Mouse (Mus musculus) neural tube, embryonic 15.5 days (tissue): ENCODE measurements at regions not wholly inside any gene's neighbourhood (a gene's known extent, or its start where the extent isn't known, plus 50 kb on each side); places are given as distances from the start of the nearest gene placed in this dataset.

ENCODE experiments used
- ATAC-seq: fragments of 200-750 bp; cut with Nextera tagmentation; 2 replicates; pipeline ENCODE4 v1.8.0; 2017; ENCODE audit warnings: mild to moderate bottlenecking, moderate TSS enrichment, moderate library complexity; ENCODE audit not compliant: low FRiP score
- H3K27ac ChIP-seq: fragments of 300-500 bp; sonication (generic); replicated peaks from 2 replicates; pipeline ENCODE4 v1.5.1; 2015; ENCODE audit warnings: mild to moderate bottlenecking, inconsistent platforms
- H3K27me3 ChIP-seq: fragments of 300-500 bp; sonication (generic); replicated peaks from 2 replicates; pipeline ENCODE4 v1.6.1; 2015; ENCODE audit warnings: inconsistent platforms
- H3K36me3 ChIP-seq: fragments of 300-500 bp; sonication (generic); 2 replicates; pipeline ENCODE4 v1.6.1; 2015; ENCODE audit warnings: inconsistent platforms
- H3K4me1 ChIP-seq: fragments of 300-500 bp; sonication (generic); 2 replicates; pipeline ENCODE4 v1.6.1; 2015; ENCODE audit warnings: inconsistent platforms
- H3K4me2 ChIP-seq: fragments of 300-500 bp; sonication (generic); 2 replicates; pipeline ENCODE4 v1.6.1; 2015; ENCODE audit warnings: inconsistent platforms, mild to moderate bottlenecking, moderate library complexity
- H3K4me3 ChIP-seq: fragments of 300-500 bp; sonication (generic); replicated peaks from 2 replicates; pipeline ENCODE4 v1.5.1; 2015; ENCODE audit warnings: mild to moderate bottlenecking, inconsistent platforms
- H3K9ac ChIP-seq: fragments of 300-500 bp; sonication (generic); replicated peaks from 2 replicates; pipeline ENCODE4 v1.6.1; 2015; ENCODE audit warnings: mild to moderate bottlenecking, inconsistent platforms
- H3K9me3 ChIP-seq: fragments of 300-500 bp; sonication (generic); replicated peaks from 2 replicates; pipeline ENCODE4 v1.6.1; 2016; ENCODE audit warnings: inconsistent platforms
- WGBS: fragments of 180-500 bp; shearing (Covaris S2); methylation state at CpG from one replicate; pipeline ENCODE4 v1.1.7; 2015; ENCODE audit warnings: mixed read lengths; 5-methylcytosine and 5-hydroxymethylcytosine counted together

- Histone ChIP-seq H3K4me1 (no peaks in the 10 kb centered on the region), H3K9me3 (0 out of 2 replicates have a peak, but pooled peaks cover 3% of the 10 kb centered on the region), H3K36me3 (no peaks in the 10 kb centered on the region), H3K4me3 (no peak overlapping the region), H3K27me3 (no peaks in the 10 kb centered on the region), H3K9ac (no peak overlapping the region), H3K4me2 (no peak overlapping the region), H3K27ac (no peak overlapping the region)
- no peak for ATAC-seq
- WGBS, result 68% methylated on average over 6 of the region's 6 CpGs
Observed at GRCm38 (mm10) chr17:45341573-45341972, 92.0 kb downstream of the Cdc5l start.

DNA sequence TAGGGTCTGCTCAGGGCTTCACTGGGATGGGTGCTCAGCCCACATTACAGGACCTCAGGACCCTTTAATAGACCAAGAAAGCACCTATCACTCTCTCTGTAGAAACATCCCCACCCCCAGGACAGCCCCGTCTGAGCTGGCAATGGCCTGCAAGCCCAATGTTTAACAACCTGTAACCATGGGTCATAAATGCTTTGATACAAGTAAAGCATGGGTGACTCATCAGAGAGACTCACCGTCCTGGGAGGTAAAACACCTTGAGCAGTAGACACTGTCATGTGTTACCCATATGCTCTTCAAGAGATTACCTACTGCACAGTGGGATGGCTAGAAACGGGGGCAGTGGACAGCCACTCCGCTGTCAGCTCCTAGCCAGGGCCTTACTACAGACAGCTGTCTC lies 92.7 kb downstream of the Cdc5l start:
- H3K27me3 ChIP-seq, result no peaks in the 10 kb centered on the region
- H3K27ac ChIP-seq, result no peak overlapping the region
- no peaks in the 10 kb centered on the region for H3K36me3 ChIP-seq
- H3K4me2 ChIP-seq, result no peak overlapping the region
- no peak for ATAC-seq
- no peak overlapping the region for H3K9ac ChIP-seq
- H3K4me1 ChIP-seq, result peaks cover 2% of the 10 kb centered on the region; the same call in 1 of the 2 replicates
- 0 out of 2 replicates have a peak, but pooled peaks cover 3% of the 10 kb centered on the region for H3K9me3 ChIP-seq
- H3K4me3 ChIP-seq, result no peak overlapping the region
- WGBS, result 69% methylated on average over 4 of the region's 4 CpGs

DNA sequence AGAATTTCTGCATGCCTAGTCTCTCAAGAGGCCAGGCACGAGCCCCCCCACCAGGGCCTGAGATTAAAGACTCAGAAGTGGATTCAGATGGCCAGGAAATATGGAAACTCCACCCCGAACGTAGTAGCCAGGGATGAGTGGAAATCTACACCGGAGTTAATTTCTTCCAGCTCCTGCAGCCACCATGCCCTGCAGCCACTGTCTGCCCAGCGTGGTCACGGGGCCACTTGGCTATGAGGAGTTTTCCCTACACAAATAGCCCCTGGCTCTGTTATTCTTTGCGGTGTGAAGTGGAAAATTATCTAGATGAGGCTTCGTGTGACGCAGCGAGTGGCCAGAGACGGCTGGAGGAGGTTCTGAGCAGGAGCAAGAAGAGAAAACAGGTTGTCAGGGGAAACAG lies 94.3 kb downstream of the Cdc5l start:
- Histone ChIP-seq H3K4me3 (no peak overlapping the region), H3K36me3 (no peaks in the 10 kb centered on the region), H3K9me3 (0 out of 2 replicates have a peak, but pooled peaks cover 3% of the 10 kb centered on the region), H3K9ac (no peak overlapping the region), H3K27me3 (no peaks in the 10 kb centered on the region), H3K27ac (no peak overlapping the region), H3K4me1 (peaks cover 8% of the 10 kb centered on the region; the same call in 1 of the 2 replicates), H3K4me2 (no peak overlapping the region)
- WGBS, result 84% methylated on average over 11 of the region's 11 CpGs
- ATAC-seq, result no peak

DNA sequence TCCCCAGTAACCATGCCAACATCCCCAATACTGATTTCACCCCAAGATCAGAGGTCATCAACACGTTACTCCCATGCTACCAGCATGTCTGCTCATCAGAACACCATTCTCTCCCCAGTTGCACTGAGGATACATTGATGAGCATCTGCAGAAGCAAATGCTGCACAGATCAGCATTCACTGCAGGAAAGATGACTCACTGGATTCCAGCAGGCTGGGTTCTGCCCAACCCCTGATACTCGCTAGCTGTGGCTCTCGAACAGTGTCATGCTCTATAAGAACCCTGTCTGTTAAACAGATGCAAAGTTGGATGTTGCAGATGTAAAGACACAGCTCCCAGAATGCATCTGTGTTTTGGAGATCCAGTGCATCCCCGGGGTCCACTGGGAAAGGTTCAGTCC lies 95.5 kb downstream of the Cdc5l start:
- H3K27me3 ChIP-seq, result no peaks in the 10 kb centered on the region
- 83% methylated on average over 4 of the region's 4 CpGs for WGBS
- no peak overlapping the region for H3K4me2 ChIP-seq
- no peak overlapping the region for H3K4me3 ChIP-seq
- H3K9ac ChIP-seq, result no peak overlapping the region
- no peak overlapping the region for H3K27ac ChIP-seq
- H3K4me1 ChIP-seq, result peaks cover 8% of the 10 kb centered on the region; the same call in 1 of the 2 replicates
- no peak for ATAC-seq
- no peaks in the 10 kb centered on the region for H3K36me3 ChIP-seq
- no peaks in the 10 kb centered on the region for H3K9me3 ChIP-seq

DNA sequence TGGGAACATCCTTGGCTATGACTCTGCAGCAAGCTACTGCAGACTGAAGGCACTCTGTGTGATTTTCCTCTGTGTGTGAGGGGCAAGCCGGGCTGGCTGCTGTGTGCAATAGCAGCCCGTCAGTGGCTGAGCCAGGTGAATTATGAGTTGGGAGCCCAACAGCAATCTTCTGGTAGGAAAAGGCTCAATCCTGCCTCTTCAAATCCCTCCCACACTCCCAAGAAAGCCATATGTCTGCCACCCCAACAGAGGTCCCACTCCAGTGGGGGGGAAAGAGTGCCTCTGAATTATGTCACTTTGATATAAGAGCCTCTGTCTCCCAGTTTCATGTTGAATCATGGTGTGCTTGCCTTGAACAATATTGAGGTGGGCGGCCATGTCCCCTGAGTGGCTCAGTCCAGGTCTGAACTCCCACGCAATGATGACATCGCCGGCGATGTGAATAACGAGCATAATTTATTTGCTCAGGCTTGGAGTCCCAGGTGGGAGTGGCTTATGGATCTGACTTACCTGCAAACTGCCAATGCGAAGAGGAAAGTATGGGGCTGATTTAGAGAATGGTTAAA lies 97.9 kb downstream of the Cdc5l start:
- peak; percentile 66 for ATAC-seq
- Histone ChIP-seq H3K27me3 (no peaks in the 10 kb centered on the region), H3K36me3 (no peaks in the 10 kb centered on the region), H3K4me2 (no peak overlapping the region), H3K27ac (peak overlapping the region; percentile 19), H3K4me3 (no peak overlapping the region), H3K4me1 (peaks cover 12% of the 10 kb centered on the region; the same call in 1 of the 2 replicates), H3K9ac (no peak overlapping the region), H3K9me3 (no peaks in the 10 kb centered on the region)
- 70% methylated on average over 9 of the region's 9 CpGs for WGBS

DNA sequence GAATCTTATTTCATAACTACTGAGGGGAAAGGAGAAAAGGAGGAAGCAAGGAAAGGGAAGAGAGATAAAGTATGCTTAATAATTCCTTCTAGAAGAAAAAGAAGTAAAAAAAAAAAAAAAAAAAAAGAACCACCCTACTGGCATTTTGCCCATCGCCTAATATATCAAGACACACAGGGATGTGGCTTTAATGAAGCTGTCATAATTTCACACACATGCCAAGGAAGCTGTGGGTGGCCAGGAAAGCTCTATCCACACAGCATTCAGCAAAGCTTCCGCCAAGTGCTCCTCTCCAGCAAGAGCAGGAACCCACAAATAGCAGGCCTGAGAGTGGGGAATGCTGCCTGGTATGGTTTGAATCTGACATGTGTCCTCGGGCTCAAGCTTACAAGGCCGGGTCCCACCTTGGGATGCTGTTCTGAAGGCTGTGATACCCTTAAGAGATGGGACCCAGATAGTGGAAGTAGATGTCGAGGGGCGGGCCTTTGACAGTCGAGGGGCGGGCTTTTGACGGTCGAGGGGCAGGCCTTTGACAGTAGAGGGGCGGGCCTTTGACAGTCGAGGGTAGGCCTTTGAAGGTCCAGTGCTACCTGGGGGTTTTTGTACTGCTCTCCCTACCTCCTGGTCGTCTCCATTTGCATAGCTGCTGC lies 98.7 kb downstream of the Cdc5l start:
- Histone ChIP-seq H3K36me3 (no peaks in the 10 kb centered on the region), H3K4me3 (no peak overlapping the region), H3K27ac (peak overlapping the region; percentile 19), H3K4me1 (peaks cover 12% of the 10 kb centered on the region; the same call in 1 of the 2 replicates), H3K9ac (no peak overlapping the region), H3K9me3 (no peaks in the 10 kb centered on the region), H3K27me3 (no peaks in the 10 kb centered on the region), H3K4me2 (no peak overlapping the region)
- 64% methylated on average over 13 of the region's 13 CpGs for WGBS
- no peak for ATAC-seq

DNA sequence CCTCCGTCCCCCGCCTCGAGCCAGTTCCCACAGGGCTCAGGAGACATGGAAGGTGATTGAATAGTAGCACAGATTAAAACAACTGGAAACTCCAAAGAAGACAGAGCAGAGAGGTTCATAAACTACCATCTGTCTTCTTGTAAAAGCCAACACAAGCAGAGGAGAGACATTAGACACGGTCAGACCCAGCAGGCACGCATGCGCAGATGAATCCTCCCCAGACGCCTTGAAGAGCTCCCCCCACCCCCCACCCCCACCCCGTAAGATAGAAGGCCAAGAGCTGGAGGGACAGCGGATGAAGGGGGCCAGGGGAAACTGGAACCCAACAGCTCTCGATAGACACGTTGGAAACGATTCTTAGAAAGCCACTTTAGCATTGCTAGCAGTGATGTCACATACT lies 101.2 kb downstream of the Cdc5l start:
- H3K9me3 ChIP-seq, result no peaks in the 10 kb centered on the region
- no peak overlapping the region for H3K4me2 ChIP-seq
- H3K36me3 ChIP-seq, result no peaks in the 10 kb centered on the region
- no peak overlapping the region for H3K9ac ChIP-seq
- WGBS, result 63% methylated on average over 12 of the region's 12 CpGs
- H3K4me1 ChIP-seq, result peaks cover 12% of the 10 kb centered on the region; the same call in 1 of the 2 replicates
- no peak overlapping the region for H3K27ac ChIP-seq
- no peak for ATAC-seq
- H3K27me3 ChIP-seq, result no peaks in the 10 kb centered on the region
- H3K4me3 ChIP-seq, result no peak overlapping the region

DNA sequence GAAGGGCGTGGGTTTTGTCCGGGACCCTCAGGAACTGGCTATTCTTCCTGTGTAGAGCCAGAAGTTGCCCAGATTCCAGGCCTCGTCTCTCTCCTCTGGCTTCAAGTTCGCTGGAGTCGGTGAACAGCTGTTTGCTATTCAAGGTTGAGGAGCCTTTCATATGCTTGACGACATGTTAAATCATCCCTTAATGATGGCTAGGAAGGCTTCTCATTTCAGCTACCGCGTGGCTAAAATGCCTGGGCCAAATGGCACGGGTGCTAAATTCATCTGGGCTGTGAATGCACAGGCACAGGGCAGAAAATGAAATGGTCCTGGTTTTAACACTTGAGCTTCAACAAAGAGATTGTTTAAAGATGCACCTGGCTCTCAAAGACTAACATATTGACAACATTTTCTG lies 104.3 kb downstream of the Cdc5l start:
- peaks cover 20% of the 10 kb centered on the region for H3K4me1 ChIP-seq
- WGBS, result 36% methylated on average over 9 of the region's 9 CpGs
- no peaks in the 10 kb centered on the region for H3K36me3 ChIP-seq
- H3K9ac ChIP-seq, result no peak overlapping the region
- H3K9me3 ChIP-seq, result no peaks in the 10 kb centered on the region
- ATAC-seq, result no peak
- H3K4me2 ChIP-seq, result no peak overlapping the region
- no peak overlapping the region for H3K27ac ChIP-seq
- no peak overlapping the region for H3K4me3 ChIP-seq
- H3K27me3 ChIP-seq, result 0 out of 2 replicates have a peak, but pooled peaks cover 3% of the 10 kb centered on the region

GRCm38 (mm10) chr17:45326726-45327125 lies 106.8 kb downstream of the Cdc5l start:
- 35% methylated on average over 10 of the region's 10 CpGs for WGBS
- Histone ChIP-seq H3K4me3 (no peak overlapping the region), H3K36me3 (no peaks in the 10 kb centered on the region), H3K4me2 (no peak overlapping the region), H3K9ac (no peak overlapping the region), H3K4me1 (peaks cover 16% of the 10 kb centered on the region), H3K27ac (no peak overlapping the region), H3K9me3 (no peaks in the 10 kb centered on the region), H3K27me3 (0 out of 2 replicates have a peak, but pooled peaks cover 3% of the 10 kb centered on the region)
- peak; percentile 42; the same call in 1 of the 2 replicates for ATAC-seq

DNA sequence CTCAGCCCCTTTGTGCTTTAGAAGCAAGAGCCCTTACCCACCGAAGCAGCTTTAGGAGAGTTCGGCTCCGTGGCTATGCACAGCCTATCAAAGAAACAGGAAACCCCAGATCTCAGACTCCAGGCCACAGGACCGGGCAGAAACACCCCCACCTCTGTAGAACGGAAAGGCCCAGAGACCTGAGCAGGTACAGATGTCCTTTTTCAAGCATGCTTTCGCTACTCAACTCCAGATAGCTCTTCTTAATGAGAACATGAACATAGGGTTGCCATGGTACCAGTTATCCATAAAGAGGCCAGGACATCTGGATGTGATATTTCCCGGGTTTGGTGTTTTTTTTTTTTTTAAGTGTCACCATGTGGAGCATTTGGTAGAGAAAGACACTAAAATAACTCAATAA lies 107.4 kb downstream of the Cdc5l start:
- Histone ChIP-seq H3K27me3 (0 out of 2 replicates have a peak, but pooled peaks cover 3% of the 10 kb centered on the region), H3K9ac (no peak overlapping the region), H3K9me3 (no peaks in the 10 kb centered on the region), H3K4me2 (no peak overlapping the region), H3K4me3 (no peak overlapping the region), H3K36me3 (no peaks in the 10 kb centered on the region), H3K4me1 (peaks cover 22% of the 10 kb centered on the region), H3K27ac (no peak overlapping the region)
- 60% methylated on average over 7 of the region's 7 CpGs for WGBS
- no peak for ATAC-seq

- H3K4me3 ChIP-seq, result no peak overlapping the region
- H3K4me1 ChIP-seq, result peaks cover 47% of the 10 kb centered on the region
- no peak overlapping the region for H3K27ac ChIP-seq
- no peak overlapping the region for H3K9ac ChIP-seq
- no peak overlapping the region for H3K4me2 ChIP-seq
- H3K27me3 ChIP-seq, result 0 out of 2 replicates have a peak, but pooled peaks cover 3% of the 10 kb centered on the region
- 70% methylated on average over 8 of the region's 8 CpGs for WGBS
- no peaks in the 10 kb centered on the region for H3K9me3 ChIP-seq
- no peaks in the 10 kb centered on the region for H3K36me3 ChIP-seq
- ATAC-seq, result no peak
Observed at GRCm38 (mm10) chr17:45322842-45323241, 110.7 kb downstream of the Cdc5l start.

- ATAC-seq, result no peak
- 65% methylated on average over 7 of the region's 7 CpGs for WGBS
Observed at GRCm38 (mm10) chr17:45320074-45320473, 113.5 kb downstream of the Cdc5l start.

More at GRCm38 (mm10) chr17:45320074-45320473, 113.5 kb downstream of the Cdc5l start:
- Histone ChIP-seq H3K9me3 (no peaks in the 10 kb centered on the region), H3K9ac (no peak overlapping the region), H3K27me3 (0 out of 2 replicates have a peak, but pooled peaks cover 3% of the 10 kb centered on the region), H3K36me3 (no peaks in the 10 kb centered on the region), H3K27ac (no peak overlapping the region), H3K4me1 (peaks cover 31% of the 10 kb centered on the region), H3K4me2 (no peak overlapping the region), H3K4me3 (no peak overlapping the region)
